Mouse (Mus musculus): ENCODE data around the gene Eif3a. TPM values are rescaled to one million over a fixed set of nuclear protein-coding genes. Genes with fewer than 3 reads are reported as not detected.

Eif3a gene
- total and polyA plus RNA-seq, 2 experiments from 2014 or later = 91.9 to 113 TPM

GRCm38 (mm10) chr19:60789919-60790506 lies 445 bp downstream of the Eif3a start:
- DNase-seq (no peak), ATAC-seq (peak; percentile 66)
- H3K4me2 ChIP-seq (ENCODE audit: low read depth) = peak overlapping the region; percentile 74
- peak overlapping the region; percentile 99 for H3K9ac ChIP-seq
- peaks cover 20% of the 10 kb centered on the region for H3K4me1 ChIP-seq (ENCODE audit: insufficient read depth)
- H3K36me3 ChIP-seq (ENCODE audit: insufficient read depth) = no peaks in the 10 kb centered on the region
- peak overlapping the region; percentile 66 for H3K4me3 ChIP-seq (ENCODE audit: low read depth, low read length)
- no peaks in the 10 kb centered on the region for H3K9me3 ChIP-seq (ENCODE audit: low read length)
- H3K27me3 ChIP-seq (ENCODE audit: insufficient read depth, low read length) = no peaks in the 10 kb centered on the region
- H3K27ac ChIP-seq (ENCODE audit: low read depth, low read length) = peak overlapping the region; percentile 98
- WGBS = 3% methylated on average over 56 of the region's 60 CpGs
- no peak for TF ChIP-seq CTCF (IDR thresholded peaks at IDR 0.05; ENCODE audit: low read depth)

DNA sequence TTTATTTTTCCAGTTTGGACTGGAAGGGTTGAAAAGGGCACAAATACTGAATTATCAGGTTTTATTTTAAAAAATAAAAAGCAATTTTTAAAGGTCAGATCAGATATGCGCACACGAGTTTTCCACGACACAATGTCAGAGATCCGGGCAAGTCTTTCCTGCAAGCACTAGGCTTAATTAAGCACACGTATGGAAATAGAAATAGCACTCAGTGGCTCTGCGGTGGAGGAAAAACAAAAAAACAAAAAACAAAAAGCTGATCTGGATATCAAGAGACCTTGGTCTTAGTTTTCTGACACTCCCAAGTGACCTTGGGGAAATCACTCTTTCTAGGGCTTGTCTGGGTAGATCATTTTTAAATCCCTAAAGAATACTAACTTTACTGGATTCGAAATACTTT lies 1.0 kb downstream of the Eif3a start:
- WGBS = 2% methylated on average over 7 of the region's 7 CpGs
- H3K27ac ChIP-seq (ENCODE audit: low read depth, low read length) = peak overlapping the region; percentile 98
- H3K9ac ChIP-seq = peak overlapping the region; percentile 99
- H3K9me3 ChIP-seq (ENCODE audit: low read length) = no peaks in the 10 kb centered on the region
- DNase-seq (no peak), ATAC-seq (no peak)
- peak overlapping the region; percentile 74 for H3K4me2 ChIP-seq (ENCODE audit: low read depth)
- no peak for TF ChIP-seq CTCF (IDR thresholded peaks at IDR 0.05; ENCODE audit: low read depth)
- no peaks in the 10 kb centered on the region for H3K27me3 ChIP-seq (ENCODE audit: insufficient read depth, low read length)
- H3K36me3 ChIP-seq (ENCODE audit: insufficient read depth) = no peaks in the 10 kb centered on the region
- H3K4me3 ChIP-seq (ENCODE audit: low read depth, low read length) = peak overlapping the region; percentile 66
- H3K4me1 ChIP-seq (ENCODE audit: insufficient read depth) = peaks cover 20% of the 10 kb centered on the region

DNA sequence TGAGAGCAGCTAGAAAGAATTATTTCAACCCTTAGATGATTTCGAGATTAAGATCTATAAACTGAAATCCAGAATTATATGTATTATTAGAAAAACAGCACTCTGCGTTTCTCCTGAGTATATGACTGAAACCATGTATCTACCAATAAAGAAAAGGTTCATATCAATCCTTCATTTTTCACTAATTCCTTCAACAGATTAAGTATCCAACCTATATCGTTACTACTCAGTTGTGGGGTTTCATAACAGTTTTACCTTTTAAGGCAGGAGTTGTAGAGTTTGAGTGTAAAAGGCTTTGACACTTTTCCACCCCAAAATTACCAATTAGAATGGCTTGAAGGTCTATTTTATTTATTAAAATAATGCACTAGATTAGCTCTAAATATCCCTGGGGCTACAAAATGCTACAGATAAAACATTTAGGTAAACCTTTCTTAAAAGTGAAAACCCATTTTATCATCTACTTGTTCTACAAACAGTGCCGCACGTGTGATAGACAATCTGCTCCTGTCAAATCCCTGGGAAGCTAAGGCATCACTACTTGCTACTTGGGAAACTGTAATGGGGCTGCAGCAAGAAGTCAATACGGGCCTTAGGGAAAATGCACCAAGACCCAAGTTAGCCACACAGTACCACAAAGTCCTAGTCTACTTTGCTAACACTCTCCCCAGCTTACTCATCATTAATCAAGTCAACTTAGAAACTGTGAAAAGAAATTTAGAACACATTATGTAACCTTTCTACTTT lies 2.1 kb downstream of the Eif3a start:
- Histone ChIP-seq H3K4me3 (ENCODE audit: low read depth, low read length) (peak overlapping the region; percentile 66), H3K9ac (no peak overlapping the region), H3K36me3 (ENCODE audit: insufficient read depth) (no peaks in the 10 kb centered on the region), H3K27me3 (ENCODE audit: insufficient read depth, low read length) (no peaks in the 10 kb centered on the region), H3K27ac (ENCODE audit: low read depth, low read length) (no peak overlapping the region), H3K4me2 (ENCODE audit: low read depth) (peak overlapping the region; percentile 74), H3K4me1 (ENCODE audit: insufficient read depth) (peaks cover 20% of the 10 kb centered on the region), H3K9me3 (ENCODE audit: low read length) (no peaks in the 10 kb centered on the region)
- WGBS = 42% methylated on average over 6 of the region's 6 CpGs
- no peak for ATAC-seq
- no peak for DNase-seq
- no peak for TF ChIP-seq CTCF (IDR thresholded peaks at IDR 0.05; ENCODE audit: low read depth)

GRCm38 (mm10) chr19:60787465-60788150 lies 2.9 kb downstream of the Eif3a start:
- Histone ChIP-seq H3K9ac (no peak overlapping the region), H3K36me3 (ENCODE audit: insufficient read depth) (no peaks in the 10 kb centered on the region), H3K27me3 (ENCODE audit: insufficient read depth, low read length) (no peaks in the 10 kb centered on the region), H3K9me3 (ENCODE audit: low read length) (no peaks in the 10 kb centered on the region), H3K4me3 (ENCODE audit: low read depth, low read length) (no peak overlapping the region), H3K4me1 (ENCODE audit: insufficient read depth) (peaks cover 20% of the 10 kb centered on the region), H3K4me2 (ENCODE audit: low read depth) (no peak overlapping the region), H3K27ac (ENCODE audit: low read depth, low read length) (no peak overlapping the region)
- DNase-seq (no peak), ATAC-seq (no peak)
- 58% methylated on average over 2 of the region's 2 CpGs for WGBS
- no peak for TF ChIP-seq CTCF (IDR thresholded peaks at IDR 0.05; ENCODE audit: low read depth)

DNA sequence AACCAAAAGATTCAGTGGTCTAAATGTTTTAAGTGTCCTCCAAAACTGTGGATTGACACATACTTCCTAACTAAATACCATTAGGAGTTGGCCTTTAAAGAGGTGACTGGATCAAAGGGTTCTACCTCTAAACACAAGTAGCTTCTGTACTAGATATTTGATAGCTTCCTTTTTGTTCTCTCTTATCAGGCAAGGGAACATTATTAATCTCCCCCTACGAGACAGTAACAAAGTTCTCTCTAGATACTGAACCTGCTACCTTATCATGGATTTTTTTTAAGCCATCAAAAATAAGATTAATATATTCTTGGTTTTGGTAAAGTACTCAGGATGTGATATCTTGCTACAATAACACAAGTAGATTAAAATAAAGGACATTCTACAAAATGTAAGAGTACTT lies 5.7 kb downstream of the Eif3a start:
- H3K4me2 ChIP-seq (ENCODE audit: low read depth) = no peak overlapping the region
- WGBS = 53% methylated on average over 1 of the region's 1 CpGs

GRCm38 (mm10) chr19:60782034-60782433 lies 8.4 kb downstream of the Eif3a start:
- Histone ChIP-seq H3K4me3 (ENCODE audit: low read depth, low read length) (no peak overlapping the region), H3K27ac (ENCODE audit: low read depth, low read length) (no peak overlapping the region), H3K9me3 (ENCODE audit: low read length) (no peaks in the 10 kb centered on the region), H3K27me3 (ENCODE audit: insufficient read depth, low read length) (no peaks in the 10 kb centered on the region), H3K4me2 (ENCODE audit: low read depth) (no peak overlapping the region), H3K9ac (no peak overlapping the region), H3K4me1 (ENCODE audit: insufficient read depth) (peaks cover 5% of the 10 kb centered on the region; the same call in 1 of the 2 replicates), H3K36me3 (ENCODE audit: insufficient read depth) (peaks cover 9% of the 10 kb centered on the region)
- WGBS = 81% methylated on average over 3 of the region's 3 CpGs
- no peak for TF ChIP-seq CTCF (IDR thresholded peaks at IDR 0.05; ENCODE audit: low read depth)
- ATAC-seq (no peak), DNase-seq (no peak)

More for the DNA sequence above, 5.7 kb downstream of the Eif3a start:
- no peak overlapping the region for H3K9ac ChIP-seq
- H3K27ac ChIP-seq (ENCODE audit: low read depth, low read length) = no peak overlapping the region
- H3K36me3 ChIP-seq (ENCODE audit: insufficient read depth) = peaks cover 4% of the 10 kb centered on the region; the same call in 1 of the 2 replicates
- no peaks in the 10 kb centered on the region for H3K9me3 ChIP-seq (ENCODE audit: low read length)
- TF ChIP-seq CTCF (IDR thresholded peaks at IDR 0.05; ENCODE audit: low read depth) = no peak
- H3K27me3 ChIP-seq (ENCODE audit: insufficient read depth, low read length) = no peaks in the 10 kb centered on the region
- DNase-seq (no peak), ATAC-seq (no peak)
- H3K4me1 ChIP-seq (ENCODE audit: insufficient read depth) = peaks cover 14% of the 10 kb centered on the region
- H3K4me3 ChIP-seq (ENCODE audit: low read depth, low read length) = no peak overlapping the region

DNA sequence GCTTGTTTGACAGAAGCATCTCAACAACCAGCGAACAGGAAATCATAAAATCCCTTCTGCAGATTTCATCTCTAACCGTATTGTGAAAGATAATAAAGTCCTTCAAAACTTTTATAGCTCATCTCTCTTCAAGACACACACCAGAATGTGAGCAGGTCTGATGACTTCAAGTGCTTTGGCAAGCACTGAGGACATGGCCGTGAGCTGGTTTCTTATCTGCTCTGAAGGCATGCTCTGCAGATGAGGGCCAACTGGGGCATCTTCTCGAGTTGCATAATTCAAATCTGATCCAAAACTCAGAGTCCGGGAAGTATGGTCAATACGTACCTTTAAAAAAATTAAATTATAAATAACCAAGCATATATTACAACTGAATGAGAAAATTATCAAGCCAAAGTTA lies 17.1 kb downstream of the Eif3a start:
- H3K4me2 ChIP-seq (ENCODE audit: low read depth) = no peak overlapping the region
- no peak overlapping the region for H3K9ac ChIP-seq
- H3K27ac ChIP-seq (ENCODE audit: low read depth, low read length) = no peak overlapping the region
- H3K36me3 ChIP-seq (ENCODE audit: insufficient read depth) = peaks cover 57% of the 10 kb centered on the region
- no peak for DNase-seq
- H3K4me1 ChIP-seq (ENCODE audit: insufficient read depth) = no peaks in the 10 kb centered on the region
- no peak for ATAC-seq
- H3K27me3 ChIP-seq (ENCODE audit: insufficient read depth, low read length) = no peaks in the 10 kb centered on the region
- no peaks in the 10 kb centered on the region for H3K9me3 ChIP-seq (ENCODE audit: low read length)
- no peak for TF ChIP-seq CTCF (IDR thresholded peaks at IDR 0.05; ENCODE audit: low read depth)
- WGBS = 94% methylated on average over 6 of the region's 6 CpGs
- H3K4me3 ChIP-seq (ENCODE audit: low read depth, low read length) = no peak overlapping the region
